Mouse (Mus musculus) spleen, adult 2 months (tissue): Measurements from ENCODE around the gene Hspa4. TPM values are rescaled to one million over a fixed set of nuclear protein-coding genes. Genes with fewer than 3 reads are reported as not detected.
A peak's percentile ranks its signal among the peaks of the same experiment; 100 is the strongest.
"Not testable (repeated sequence)": the region's sequence is repeated elsewhere in the genome, so short reads cannot be mapped to it uniquely, and the experiment has no call there.

Experiments used
- DNase-seq, 2 experiments: peaks; one replicate each; pipeline versions ENCODE4 v3.0.0 to v3.0.0-alpha.2; 2012 to 2021; ENCODE audit warnings: low spot score in 2 of 2, low read depth in 1 of 2
- H3K27ac ChIP-seq: fragments of 200-500 bp; 2 replicates; pipeline ENCODE4 v1.5.1; 2012; ENCODE audit warnings: low read length, inconsistent platforms; ENCODE audit not compliant: insufficient read depth
- H3K27me3 ChIP-seq: fragments of 200-500 bp; 2 replicates; pipeline ENCODE4 v1.6.1; 2012; ENCODE audit warnings: mild to moderate bottlenecking, moderate library complexity, low read length, inconsistent platforms; ENCODE audit not compliant: control insufficient read depth, insufficient read depth
- H3K36me3 ChIP-seq: fragments of 200-500 bp; 2 replicates; pipeline ENCODE4 v1.6.1; 2012; ENCODE audit warnings: mild to moderate bottlenecking, low read length, inconsistent platforms; ENCODE audit not compliant: control insufficient read depth, insufficient read depth
- H3K4me1 ChIP-seq: fragments of 200-500 bp; 2 replicates; pipeline ENCODE4 v1.6.1; 2011; ENCODE audit warnings: inconsistent platforms; ENCODE audit not compliant: control insufficient read depth, insufficient read depth, insufficient read length
- H3K4me3 ChIP-seq: fragments of 200-500 bp; 2 replicates; pipeline ENCODE4 v1.5.1; 2011; ENCODE audit warnings: mild to moderate bottlenecking, inconsistent platforms; ENCODE audit not compliant: insufficient read depth, insufficient read length; ENCODE audit errors: extremely low read depth
- CTCF ChIP-seq: fragments of 200-500 bp; IDR thresholded peaks from 2 replicates; pipeline ENCODE4 v1.5.1; 2011; ENCODE audit warnings: mild to moderate bottlenecking, inconsistent platforms; ENCODE audit not compliant: insufficient read depth, insufficient read length, insufficient replicate concordance; ENCODE audit errors: extremely low read depth
- POLR2A ChIP-seq: fragments of 200-500 bp; IDR thresholded peaks from 2 replicates; pipeline ENCODE4 v1.6.1; 2011; ENCODE audit warnings: low read depth, low read length, inconsistent platforms
- WGBS: fragments of 180-500 bp; shearing (Covaris S2); methylation state at CpG from one replicate; pipeline ENCODE4 v1.1.7; 2018; 5-methylcytosine and 5-hydroxymethylcytosine counted together
- polyA plus RNA-seq: library from polyadenylated mRNA; depleted of rRNA; stranded (reverse); fragments of >200 nt; gene quantifications from 2 replicates; pipeline ENCODE4 v1.2.3, GENCODE M21; 2012

Gene Hspa4
- polyA plus RNA-seq, 1 experiment: 12.7 TPM

- peaks cover 2% of the 10 kb centered on the region; the same call in 1 of the 2 replicates for H3K36me3 ChIP-seq
- TF ChIP-seq POLR2A (no peak), CTCF (no peak)
- no peaks in the 10 kb centered on the region for H3K27me3 ChIP-seq
- H3K27ac ChIP-seq: no peak overlapping the region
- H3K4me3 ChIP-seq: no peak overlapping the region
- H3K4me1 ChIP-seq: peaks cover 2% of the 10 kb centered on the region; the same call in 1 of the 2 replicates
- no peak for DNase-seq
Observed at GRCm38 (mm10) chr11:53336182-53336571, 35.9 kb upstream of the Hspa4 start.

GRCm38 (mm10) chr11:53335505-53336181 lies 35.4 kb upstream of the Hspa4 start:
- H3K4me1 ChIP-seq: peaks cover 2% of the 10 kb centered on the region; the same call in 1 of the 2 replicates
- H3K27me3 ChIP-seq: no peaks in the 10 kb centered on the region
- 58% methylated on average over 3 of the region's 3 CpGs for WGBS
- no peak overlapping the region for H3K27ac ChIP-seq
- no peak for DNase-seq
- H3K36me3 ChIP-seq: peaks cover 2% of the 10 kb centered on the region; the same call in 1 of the 2 replicates
- TF ChIP-seq POLR2A (no peak), CTCF (no peak)
- H3K4me3 ChIP-seq: no peak overlapping the region

GRCm38 (mm10) chr11:53332076-53332680 lies 31.9 kb upstream of the Hspa4 start:
- no peak for DNase-seq
- 73% methylated on average over 14 of the region's 14 CpGs for WGBS
- Histone ChIP-seq H3K36me3 (peaks cover 16% of the 10 kb centered on the region), H3K4me3 (no peak overlapping the region), H3K27ac (peak overlapping the region; percentile 40; the same call in 1 of the 2 replicates), H3K27me3 (no peaks in the 10 kb centered on the region), H3K4me1 (peaks cover 2% of the 10 kb centered on the region; the same call in 1 of the 2 replicates)
- TF ChIP-seq POLR2A: no peak
- TF ChIP-seq CTCF: no peak

- TF ChIP-seq POLR2A (no peak), CTCF (no peak)
- DNase-seq: no peak
- H3K36me3 ChIP-seq: peaks cover 16% of the 10 kb centered on the region
- 97% methylated on average over 6 of the region's 6 CpGs for WGBS
- peaks cover 2% of the 10 kb centered on the region; the same call in 1 of the 2 replicates for H3K4me1 ChIP-seq
- H3K27me3 ChIP-seq: no peaks in the 10 kb centered on the region
- no peak overlapping the region for H3K27ac ChIP-seq
- no peak overlapping the region for H3K4me3 ChIP-seq
Observed at GRCm38 (mm10) chr11:53331121-53331520, 30.9 kb upstream of the Hspa4 start.

GRCm38 (mm10) chr11:53330325-53330724 lies 30.1 kb upstream of the Hspa4 start:
- H3K36me3 ChIP-seq: peaks cover 16% of the 10 kb centered on the region
- DNase-seq: no peak
- no peaks in the 10 kb centered on the region for H3K27me3 ChIP-seq
- no peak overlapping the region for H3K4me3 ChIP-seq
- peaks cover 2% of the 10 kb centered on the region; the same call in 1 of the 2 replicates for H3K4me1 ChIP-seq
- TF ChIP-seq POLR2A (no peak), CTCF (no peak)
- 70% methylated on average over 7 of the region's 7 CpGs for WGBS
- H3K27ac ChIP-seq: no peak overlapping the region

- Histone ChIP-seq H3K36me3 (peaks cover 13% of the 10 kb centered on the region), H3K4me1 (no peaks in the 10 kb centered on the region; the same call in 1 of the 2 replicates), H3K4me3 (peak within 1 kb of the TSS; percentile 88), H3K27me3 (no peaks in the 10 kb centered on the region), H3K27ac (no peak within 1 kb of the TSS)
- peak; percentile 44; the same call in 1 of the 2 replicates for TF ChIP-seq POLR2A
- no peak for TF ChIP-seq CTCF
- WGBS: under 1% methylated on average over 21 of the region's 21 CpGs
- peak; percentile 66 to 86 for DNase-seq
Observed at GRCm38 (mm10) chr11:53324512-53324968, 24.3 kb upstream of the Hspa4 start, which contains the start of gene Zcchc10. Gene Zcchc10, plus strand, starts transcription at chr11:53324679.

GRCm38 (mm10) chr11:53319867-53320266 lies 19.6 kb upstream of the Hspa4 start:
- H3K27ac ChIP-seq, H3K4me1 ChIP-seq, DNase-seq, H3K27me3 ChIP-seq, H3K36me3 ChIP-seq, H3K4me3 ChIP-seq: not testable (repeated sequence)
- 86% methylated on average over 13 of the region's 13 CpGs for WGBS

GRCm38 (mm10) chr11:53318568-53318967 lies 18.3 kb upstream of the Hspa4 start:
- not testable (repeated sequence) for H3K4me1 ChIP-seq, DNase-seq, H3K36me3 ChIP-seq, H3K27me3 ChIP-seq, H3K27ac ChIP-seq, H3K4me3 ChIP-seq
- 93% methylated on average over 3 of the region's 3 CpGs for WGBS
